Mouse (Mus musculus): Measurements from ENCODE around the gene Epn2. TPM values are rescaled to one million over a fixed set of nuclear protein-coding genes. Genes with fewer than 3 reads are reported as not detected.

The Epn2 gene
- total and polyA plus RNA-seq, 3 experiments = 7.2 to 13.8 (median 10.1) TPM

GRCm38 (mm10) chr11:61487401-61487800, 92.1 kb downstream of the Epn2 start:
- dilution Hi-C loops (cut with MboI; ENCODE audit: extremely low pct_ligation_motif_present, extremely low pct_unique_long_range_greater_than_20kb, low sequenced_read_pairs) = no loop called here
- Histone ChIP-seq H3K36me3 (replicated peaks in 1 of 2; ENCODE audit: control insufficient read depth in 1 of 2, insufficient read depth in 1 of 2, low read length in 1 of 2) (peaks cover 37 to 52% of the 10 kb centered on the region in 2 experiments), H3K27ac (ENCODE audit: insufficient read depth, low read depth) (no peak overlapping the region), H3K4me1 (ENCODE audit: control insufficient read depth in 1 of 2, insufficient read depth in 2 of 2) (peaks cover 3 to 12% of the 10 kb centered on the region in 2 experiments), H3K4me3 (replicated peaks in 1 of 3; ENCODE audit: low read depth in 2 of 3, low read length in 2 of 3, poor library complexity in 1 of 3) (no peak overlapping the region), H3K9ac (ENCODE audit: insufficient read depth, low read depth) (no peak overlapping the region), H3K79me2 (replicated peaks; ENCODE audit: control insufficient read depth, extremely low read depth, insufficient read depth, poor library complexity, severe bottlenecking) (no peaks in the 10 kb centered on the region), H3K4me2 (ENCODE audit: insufficient read depth, low read depth, poor library complexity, severe bottlenecking) (no peak overlapping the region), H3K9me3 (replicated peaks; ENCODE audit: low read length) (no peaks in the 10 kb centered on the region), H3K27me3 (replicated peaks) (peaks cover 2% of the 10 kb centered on the region)
- in situ Hi-C loops (cut with MboI; ENCODE audit: low pct_ligation_motif_present, low pct_unique_long_range_greater_than_20kb, low sequenced_read_pairs) = no loop called here
- no peak for TF ChIP-seq EP300 (IDR thresholded peaks at IDR 0.05; ENCODE audit: low read length)
- TF ChIP-seq ELF1 (IDR thresholded peaks at IDR 0.05; ENCODE audit: low read depth, low read length) = no peak
- no peak for TF ChIP-seq MAFK (IDR thresholded peaks at IDR 0.05; ENCODE audit: insufficient replicate concordance, low read length)
- TF ChIP-seq UBTF (IDR thresholded peaks at IDR 0.05; ENCODE audit: low read depth, low read length) = no peak
- TF ChIP-seq USF1 (IDR thresholded peaks at IDR 0.05; ENCODE audit: low read depth, low read length) = no peak
- no peak for TF ChIP-seq SMC3 (IDR thresholded peaks at IDR 0.05; ENCODE audit: low read depth, low read length)
- no peak for TF ChIP-seq MXI1 (IDR thresholded peaks at IDR 0.05; ENCODE audit: low read depth, low read length)
- no peak for TF ChIP-seq NELFE (IDR thresholded peaks at IDR 0.05; ENCODE audit: low read depth, low read length)
- TF ChIP-seq ZC3H11A (IDR thresholded peaks at IDR 0.05; ENCODE audit: low read depth, low read length) = no peak
- no peak for TF ChIP-seq MYC (IDR thresholded peaks at IDR 0.05; ENCODE audit: low read depth, low read length)
- TF ChIP-seq JUND (conservative IDR thresholded peaks at IDR 0.05; ENCODE audit: low read depth, low read length) = no peak
- no peak for TF ChIP-seq CHD1 (IDR thresholded peaks at IDR 0.05; ENCODE audit: low read depth, low read length)
- TF ChIP-seq CTCF (conservative IDR thresholded peaks at IDR 0.05 in 1 of 2, IDR thresholded peaks at IDR 0.05 in 1 of 2; ENCODE audit: low read depth in 2 of 2, low read length in 2 of 2) = no peak
- no peak for TF ChIP-seq MEF2A (IDR thresholded peaks at IDR 0.05; ENCODE audit: borderline replicate concordance, low read depth, low read length)
- TF ChIP-seq JUN (IDR thresholded peaks at IDR 0.05; ENCODE audit: insufficient read depth, low read depth, low read length) = no peak
- TF ChIP-seq POLR2A (IDR thresholded peaks at IDR 0.05; ENCODE audit: low read depth, low read length) = no peak
- no peak for TF ChIP-seq IRF4 (IDR thresholded peaks at IDR 0.05; ENCODE audit: low read depth, low read length)
- no peak for TF ChIP-seq HCFC1 (IDR thresholded peaks at IDR 0.05; ENCODE audit: low read depth, low read length)
- no peak for TF ChIP-seq TCF12 (IDR thresholded peaks at IDR 0.05; ENCODE audit: low read depth, low read length)
- no peak for DNase-seq (ENCODE audit: extremely low read depth)

- H3K9me3 ChIP-seq (replicated peaks; ENCODE audit: low read length) = no peaks in the 10 kb centered on the region
- no peak overlapping the region for H3K4me3 ChIP-seq (replicated peaks in 1 of 3; ENCODE audit: low read depth in 2 of 3, low read length in 2 of 3, poor library complexity in 1 of 3)
- no peak overlapping the region for H3K27ac ChIP-seq (ENCODE audit: insufficient read depth, low read depth)
- peaks cover 35 to 46% of the 10 kb centered on the region in 2 experiments for H3K36me3 ChIP-seq (replicated peaks in 1 of 2; ENCODE audit: control insufficient read depth in 1 of 2, insufficient read depth in 1 of 2, low read length in 1 of 2)
- H3K27me3 ChIP-seq (replicated peaks) = peaks cover 2% of the 10 kb centered on the region
- in situ Hi-C loops (cut with MboI; ENCODE audit: low pct_ligation_motif_present, low pct_unique_long_range_greater_than_20kb, low sequenced_read_pairs) = no loop called here
- DNase-seq (ENCODE audit: extremely low read depth) = no peak
- TF ChIP-seq CHD2 (IDR thresholded peaks at IDR 0.05; ENCODE audit: low read length) = no peak
- no peak for TF ChIP-seq CHD1 (IDR thresholded peaks at IDR 0.05; ENCODE audit: low read depth, low read length)
- TF ChIP-seq POLR2A (IDR thresholded peaks at IDR 0.05; ENCODE audit: low read depth, low read length) = no peak
- no peak for TF ChIP-seq TBP (conservative IDR thresholded peaks at IDR 0.05; ENCODE audit: low read depth, low read length)
- TF ChIP-seq ZC3H11A (IDR thresholded peaks at IDR 0.05; ENCODE audit: low read depth, low read length) = no peak
- no peak for TF ChIP-seq NELFE (IDR thresholded peaks at IDR 0.05; ENCODE audit: low read depth, low read length)
- no peak for TF ChIP-seq KAT2A (IDR thresholded peaks at IDR 0.05; ENCODE audit: insufficient replicate concordance, low read length)
- no peak for TF ChIP-seq GABPA (IDR thresholded peaks at IDR 0.05; ENCODE audit: insufficient replicate concordance, low read depth, low read length)
- TF ChIP-seq ZMIZ1 (IDR thresholded peaks at IDR 0.05; ENCODE audit: low read depth, low read length) = no peak
- TF ChIP-seq MYC (IDR thresholded peaks at IDR 0.05; ENCODE audit: low read depth, low read length) = no peak
- TF ChIP-seq USF2 (conservative IDR thresholded peaks at IDR 0.05; ENCODE audit: low read depth, low read length) = no peak
- TF ChIP-seq ZKSCAN1 (IDR thresholded peaks at IDR 0.05; ENCODE audit: borderline replicate concordance, low read depth, low read length) = no peak
- TF ChIP-seq ZNF384 (IDR thresholded peaks at IDR 0.05; ENCODE audit: low read depth, low read length) = no peak
- TF ChIP-seq MAFK (IDR thresholded peaks at IDR 0.05; ENCODE audit: insufficient replicate concordance, low read length) = no peak
- no peak for TF ChIP-seq SMC3 (IDR thresholded peaks at IDR 0.05; ENCODE audit: low read depth, low read length)
- TF ChIP-seq EP300 (IDR thresholded peaks at IDR 0.05; ENCODE audit: low read length) = no peak
- TF ChIP-seq MEF2A (IDR thresholded peaks at IDR 0.05; ENCODE audit: borderline replicate concordance, low read depth, low read length) = no peak
- no peak for TF ChIP-seq ELF1 (IDR thresholded peaks at IDR 0.05; ENCODE audit: low read depth, low read length)
- H3K79me2 ChIP-seq (replicated peaks; ENCODE audit: control insufficient read depth, extremely low read depth, insufficient read depth, poor library complexity, severe bottlenecking) = no peaks in the 10 kb centered on the region
- no peak overlapping the region for H3K4me2 ChIP-seq (ENCODE audit: insufficient read depth, low read depth, poor library complexity, severe bottlenecking)
- no peak overlapping the region for H3K9ac ChIP-seq (ENCODE audit: insufficient read depth, low read depth)
- dilution Hi-C loops (cut with MboI; ENCODE audit: extremely low pct_ligation_motif_present, extremely low pct_unique_long_range_greater_than_20kb, low sequenced_read_pairs) = no loop called here
- peaks cover 3 to 11% of the 10 kb centered on the region in 2 experiments for H3K4me1 ChIP-seq (ENCODE audit: control insufficient read depth in 1 of 2, insufficient read depth in 2 of 2)
Measured at GRCm38 (mm10) chr11:61486458-61487219, 92.8 kb downstream of the Epn2 start.

Measured in CH12.LX (cell line).